Mouse (Mus musculus) ES-Bruce4 (cell line): ENCODE results near the gene 0610037L13Rik.

Source experiments
- CTCF ChIP-seq: IDR thresholded peaks from one replicate; pipeline ENCODE4 v1.8.1; 2011; ENCODE audit warnings: low read depth, low read length
- EP300 ChIP-seq: IDR thresholded peaks from 2 replicates; pipeline ENCODE4 v1.6.1; 2011; ENCODE audit warnings: low read depth, low read length; ENCODE audit not compliant: insufficient read depth
- POLR2A ChIP-seq: IDR thresholded peaks from one replicate; pipeline ENCODE4 v1.8.1; 2011; ENCODE audit warnings: low read length; ENCODE audit not compliant: insufficient read depth

DNA sequence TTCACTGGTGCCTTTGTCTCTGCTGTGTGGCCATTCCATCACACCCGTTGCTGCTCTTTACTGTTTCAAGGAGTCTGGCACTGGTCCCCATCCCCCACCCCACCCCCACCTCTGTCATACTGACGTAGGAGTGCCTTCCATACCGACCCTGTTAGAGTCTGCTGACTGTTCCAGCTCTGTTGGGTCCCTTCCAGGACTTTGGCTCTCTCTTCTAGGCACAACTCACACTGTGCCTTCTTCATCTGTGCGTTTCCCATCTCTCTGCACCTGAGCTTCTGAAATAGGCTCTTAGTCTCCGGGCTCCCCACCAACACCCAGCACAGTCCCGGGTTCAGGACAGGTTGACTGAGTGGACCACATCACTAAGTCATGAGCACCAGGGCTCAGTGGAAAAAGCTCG, 42.8 kb upstream of the 0610037L13Rik start:
- no peak for TF ChIP-seq CTCF
- TF ChIP-seq POLR2A, result no peak
- TF ChIP-seq EP300, result no peak
